Mouse (Mus musculus) CH12.LX (cell line): ENCODE measurements around the gene Klhl10.

Experiments used
- CTCF ChIP-seq, 2 experiments: IDR thresholded peaks in 1 of 2; conservative IDR thresholded peaks in 1 of 2; 2 replicates each; pipeline ENCODE4 v1.5.1; 2011 to 2012; ENCODE audit warnings: low read depth in 2 of 2, low read length in 2 of 2, improper control_type of control experiment in 1 of 2, inconsistent platforms in 1 of 2, mild to moderate bottlenecking in 1 of 2, moderate library complexity in 1 of 2
- ETS1 ChIP-seq: conservative IDR thresholded peaks from 2 replicates; pipeline ENCODE4 v1.6.1; 2012; ENCODE audit warnings: low read depth, mild to moderate bottlenecking, inconsistent platforms, low read length, improper control_type of control experiment, moderate library complexity
- NELFE ChIP-seq: IDR thresholded peaks from 2 replicates; pipeline ENCODE4 v1.6.1; 2011; ENCODE audit warnings: low read depth, low read length, improper control_type of control experiment
- POLR2A ChIP-seq: IDR thresholded peaks from 2 replicates; pipeline ENCODE4 v1.6.1; 2011; ENCODE audit warnings: low read depth, mild to moderate bottlenecking, improper control_type of control experiment, low read length

DNA sequence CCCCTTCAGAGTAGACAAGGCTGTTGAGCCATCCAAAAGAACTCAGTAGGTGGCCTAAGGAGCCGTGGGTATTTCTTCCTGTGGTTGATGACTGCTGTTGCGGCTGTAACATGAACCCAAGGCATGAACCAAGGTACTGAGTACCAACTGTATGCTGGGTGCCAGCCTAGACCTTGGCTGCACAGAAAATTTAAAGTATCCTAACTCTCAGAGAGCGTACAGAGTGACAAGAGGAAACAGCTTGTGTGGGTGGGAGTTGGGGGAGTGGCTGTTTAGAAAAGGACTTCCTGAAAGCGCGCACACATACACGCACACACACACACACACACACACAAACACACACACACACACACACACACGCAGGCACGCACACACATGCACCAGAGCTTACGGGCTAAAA lies 42.4 kb upstream of the Klhl10 start:
- TF ChIP-seq CTCF (conservative IDR thresholded peaks at IDR 0.05 in 1 of 2, IDR thresholded peaks at IDR 0.05 in 1 of 2; ENCODE audit: low read depth in 2 of 2, low read length in 2 of 2) = no peak
- TF ChIP-seq NELFE = no peak
- TF ChIP-seq POLR2A = no peak
- no peak for TF ChIP-seq ETS1
